Mouse (Mus musculus) midbrain, embryonic 10.5 days (tissue): ENCODE measurements around the gene Gm28308. TPM values are rescaled to one million over a fixed set of nuclear protein-coding genes. Genes with fewer than 3 reads are reported as not detected.
A peak's percentile ranks its signal among the peaks of the same experiment; 100 is the strongest.

Experiments
- DNase-seq: peaks from one replicate; pipeline ENCODE4 v3.0.0-alpha.2; 2017; ENCODE audit warnings: low spot score
- H3K27ac ChIP-seq: fragments of 300-500 bp; sonication (generic); replicated peaks from 2 replicates; pipeline ENCODE4 v1.5.1; 2016; ENCODE audit warnings: mild to moderate bottlenecking
- H3K27me3 ChIP-seq: fragments of 300-500 bp; sonication (generic); 2 replicates; pipeline ENCODE4 v1.6.1; 2016; ENCODE audit warnings: low read depth, mild to moderate bottlenecking; ENCODE audit not compliant: poor library complexity, severe bottlenecking
- H3K36me3 ChIP-seq: fragments of 300-500 bp; sonication (generic); 2 replicates; pipeline ENCODE4 v1.6.1; 2016; ENCODE audit warnings: mild to moderate bottlenecking, moderate library complexity
- H3K4me1 ChIP-seq: fragments of 300-500 bp; sonication (generic); 2 replicates; pipeline ENCODE4 v1.6.1; 2016
- H3K4me3 ChIP-seq: fragments of 300-500 bp; sonication (generic); 2 replicates; pipeline ENCODE4 v1.5.1; 2016; ENCODE audit warnings: mild to moderate bottlenecking, moderate library complexity
- H3K9me3 ChIP-seq: fragments of 300-500 bp; sonication (generic); replicated peaks from 2 replicates; pipeline ENCODE4 v1.6.1; 2016; ENCODE audit warnings: mild to moderate bottlenecking
- WGBS: fragments of 180-500 bp; shearing (Covaris S2); methylation state at CpG from one replicate; pipeline ENCODE4 v1.1.7; 2016; 5-methylcytosine and 5-hydroxymethylcytosine counted together
- polyA plus RNA-seq: library from polyadenylated mRNA; unstranded; fragments of >200 nt; fragmentation: Nextera tagmentation; extraction: Ambion mirVana; gene quantifications from 2 replicates; pipeline ENCODE4 v1.2.1, GENCODE M21; 2016

Gene Gm28308
- not detected in 2 replicates for polyA plus RNA-seq

- Histone ChIP-seq H3K4me1 (peaks cover 22% of the 10 kb centered on the region), H3K9me3 (no peaks in the 10 kb centered on the region), H3K36me3 (no peaks in the 10 kb centered on the region), H3K27me3 (peaks cover 100% of the 10 kb centered on the region), H3K27ac (no peak within 1 kb of the TSS), H3K4me3 (no peak within 1 kb of the TSS)
- WGBS = 2% methylated on average over 38 of the region's 38 CpGs
- DNase-seq = no peak
Measured at GRCm38 (mm10) chr6:52213119-52213986, at the start of gene Gm28308, which contains the start of gene Hoxa3. Gene Gm28308 (minus strand): TSS chr6:52213339. Gene Hoxa3 (minus strand): TSS chr6:52213336.

- peak; percentile 54 for DNase-seq
- peaks cover 100% of the 10 kb centered on the region for H3K27me3 ChIP-seq
- peaks cover 15% of the 10 kb centered on the region for H3K4me1 ChIP-seq
- no peak overlapping the region for H3K27ac ChIP-seq
- 2% methylated on average over 24 of the region's 24 CpGs for WGBS
- no peaks in the 10 kb centered on the region for H3K36me3 ChIP-seq
- H3K4me3 ChIP-seq = no peak overlapping the region
- no peaks in the 10 kb centered on the region for H3K9me3 ChIP-seq
Measured at GRCm38 (mm10) chr6:52262463-52263320, 49.6 kb upstream of the Gm28308 start.

GRCm38 (mm10) chr6:52261751-52262462, 48.8 kb upstream of the Gm28308 start:
- Histone ChIP-seq H3K27ac (no peak overlapping the region), H3K9me3 (no peaks in the 10 kb centered on the region), H3K4me3 (no peak overlapping the region), H3K27me3 (peaks cover 100% of the 10 kb centered on the region), H3K4me1 (peaks cover 15% of the 10 kb centered on the region), H3K36me3 (no peaks in the 10 kb centered on the region)
- peak; percentile 49 for DNase-seq
- 3% methylated on average over 9 of the region's 9 CpGs for WGBS

GRCm38 (mm10) chr6:52260654-52261575, 47.8 kb upstream of the Gm28308 start, which contains the start of gene Hoxa13:
Gene Hoxa13 (minus strand): TSS chr6:52260880.
- H3K27me3 ChIP-seq = peaks cover 100% of the 10 kb centered on the region
- H3K4me1 ChIP-seq = peaks cover 15% of the 10 kb centered on the region
- peak; percentile 67 for DNase-seq
- 0% methylated on average over 57 of the region's 72 CpGs for WGBS
- peak within 1 kb of the TSS; percentile 44 for H3K4me3 ChIP-seq
- no peaks in the 10 kb centered on the region for H3K36me3 ChIP-seq
- no peaks in the 10 kb centered on the region for H3K9me3 ChIP-seq
- no peak within 1 kb of the TSS for H3K27ac ChIP-seq

GRCm38 (mm10) chr6:52259811-52260261, 46.7 kb upstream of the Gm28308 start:
- DNase-seq = peak; percentile 60
- H3K9me3 ChIP-seq = no peaks in the 10 kb centered on the region
- H3K4me1 ChIP-seq = peaks cover 15% of the 10 kb centered on the region
- peak overlapping the region; percentile 21 for H3K4me3 ChIP-seq
- H3K36me3 ChIP-seq = no peaks in the 10 kb centered on the region
- no peak overlapping the region for H3K27ac ChIP-seq
- H3K27me3 ChIP-seq = peaks cover 100% of the 10 kb centered on the region
- 1% methylated on average over 37 of the region's 39 CpGs for WGBS

GRCm38 (mm10) chr6:52259081-52259790, 46.1 kb upstream of the Gm28308 start:
- H3K4me1 ChIP-seq = peaks cover 15% of the 10 kb centered on the region
- no peaks in the 10 kb centered on the region for H3K36me3 ChIP-seq
- peak; percentile 63 for DNase-seq
- peaks cover 100% of the 10 kb centered on the region for H3K27me3 ChIP-seq
- no peak overlapping the region for H3K4me3 ChIP-seq
- no peaks in the 10 kb centered on the region for H3K9me3 ChIP-seq
- H3K27ac ChIP-seq = no peak overlapping the region
- WGBS = under 1% methylated on average over 24 of the region's 25 CpGs

GRCm38 (mm10) chr6:52256956-52257355, 43.8 kb upstream of the Gm28308 start:
- H3K36me3 ChIP-seq = no peaks in the 10 kb centered on the region
- peaks cover 20% of the 10 kb centered on the region for H3K4me1 ChIP-seq
- 2% methylated on average over 6 of the region's 6 CpGs for WGBS
- DNase-seq = peak; percentile 80
- no peak overlapping the region for H3K27ac ChIP-seq
- H3K4me3 ChIP-seq = no peak overlapping the region
- H3K27me3 ChIP-seq = peaks cover 100% of the 10 kb centered on the region
- H3K9me3 ChIP-seq = no peaks in the 10 kb centered on the region

GRCm38 (mm10) chr6:52253511-52254500, 40.7 kb upstream of the Gm28308 start:
- Histone ChIP-seq H3K36me3 (no peaks in the 10 kb centered on the region), H3K27ac (no peak overlapping the region), H3K4me1 (peaks cover 5% of the 10 kb centered on the region), H3K4me3 (peak overlapping the region; percentile 17; the same call in 1 of the 2 replicates), H3K27me3 (peaks cover 100% of the 10 kb centered on the region), H3K9me3 (no peaks in the 10 kb centered on the region)
- peak; percentile 63 for DNase-seq
- WGBS = under 1% methylated on average over 59 of the region's 59 CpGs

- WGBS = under 1% methylated on average over 35 of the region's 35 CpGs
Measured at GRCm38 (mm10) chr6:52252775-52253376, 39.7 kb upstream of the Gm28308 start.

More at GRCm38 (mm10) chr6:52252775-52253376, 39.7 kb upstream of the Gm28308 start:
- H3K27me3 ChIP-seq = peaks cover 100% of the 10 kb centered on the region
- H3K4me1 ChIP-seq = peaks cover 8% of the 10 kb centered on the region
- peak; percentile 70 for DNase-seq
- H3K9me3 ChIP-seq = no peaks in the 10 kb centered on the region
- H3K36me3 ChIP-seq = no peaks in the 10 kb centered on the region
- 0 out of 2 replicates have a peak overlapping the region, but pooled peaks have one; percentile 17 for H3K4me3 ChIP-seq
- no peak overlapping the region for H3K27ac ChIP-seq
